Mouse (Mus musculus): ENCODE results near the gene Opn4. TPM values are rescaled to one million over a fixed set of nuclear protein-coding genes. Genes with fewer than 3 reads are reported as not detected.

Gene Opn4
- polyA plus RNA-seq, 1 experiment from 2014 or later, result not detected

DNA sequence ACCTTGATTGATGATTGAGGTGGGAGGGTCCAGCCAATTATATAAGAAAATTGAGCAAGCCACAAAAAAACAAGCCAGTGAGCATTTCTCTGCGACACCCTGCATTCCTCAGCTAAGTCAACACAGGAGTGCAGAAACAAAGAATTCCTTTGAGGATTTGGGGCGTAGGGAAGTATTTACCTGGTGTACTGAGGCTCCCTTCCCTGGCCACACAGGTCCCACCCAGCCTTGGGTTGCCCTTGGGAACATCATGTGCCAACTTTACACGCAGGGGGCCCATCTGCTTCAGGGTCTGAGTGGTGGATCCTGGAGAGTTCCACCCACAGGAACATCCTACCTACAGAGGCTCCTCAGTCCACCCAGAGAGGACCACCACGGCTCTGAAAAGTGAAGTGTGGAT lies 15.7 kb upstream of the Opn4 start:
- H3K36me3 ChIP-seq, result no peaks in the 10 kb centered on the region
- WGBS, result 41% methylated on average over 4 of the region's 4 CpGs
- no peak overlapping the region for H3K4me3 ChIP-seq
- H3K4me2 ChIP-seq (replicated peaks), result no peak overlapping the region
- ATAC-seq (ENCODE audit: low FRiP score, low read depth), result no peak
- H3K9me3 ChIP-seq, result no peaks in the 10 kb centered on the region
- H3K4me1 ChIP-seq, result peaks cover 11% of the 10 kb centered on the region
- H3K9ac ChIP-seq, result no peak overlapping the region
- peaks cover 44% of the 10 kb centered on the region for H3K27me3 ChIP-seq
- H3K27ac ChIP-seq, result no peak overlapping the region

DNA sequence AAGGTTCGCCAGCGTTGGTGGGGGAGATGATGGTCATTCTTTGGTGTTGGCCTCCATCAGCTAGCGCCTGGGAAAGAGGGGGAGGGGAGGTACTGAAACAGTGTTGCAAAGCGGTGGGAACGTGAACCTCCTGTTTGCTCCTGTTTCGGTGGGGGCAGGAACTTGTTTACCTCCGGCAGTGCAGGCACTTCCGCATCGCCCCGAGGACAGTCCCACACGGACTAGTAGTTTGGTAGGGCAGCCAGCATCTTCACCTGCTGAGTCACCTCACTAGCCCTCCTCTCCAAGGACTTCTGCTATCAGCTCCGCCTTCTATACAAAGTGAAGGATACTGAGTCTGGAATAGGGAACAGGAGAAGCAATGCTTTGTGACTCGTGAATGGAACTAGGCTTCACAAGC lies 15.1 kb upstream of the Opn4 start:
- Histone ChIP-seq H3K36me3 (no peaks in the 10 kb centered on the region), H3K27ac (no peak overlapping the region), H3K9me3 (no peaks in the 10 kb centered on the region), H3K4me3 (peak overlapping the region; percentile 26), H3K4me2 (replicated peaks) (peak overlapping the region; percentile 55), H3K27me3 (peaks cover 44% of the 10 kb centered on the region), H3K9ac (no peak overlapping the region), H3K4me1 (peaks cover 11% of the 10 kb centered on the region)
- no peak for ATAC-seq (ENCODE audit: low FRiP score, low read depth)
- WGBS, result 3% methylated on average over 13 of the region's 13 CpGs

DNA sequence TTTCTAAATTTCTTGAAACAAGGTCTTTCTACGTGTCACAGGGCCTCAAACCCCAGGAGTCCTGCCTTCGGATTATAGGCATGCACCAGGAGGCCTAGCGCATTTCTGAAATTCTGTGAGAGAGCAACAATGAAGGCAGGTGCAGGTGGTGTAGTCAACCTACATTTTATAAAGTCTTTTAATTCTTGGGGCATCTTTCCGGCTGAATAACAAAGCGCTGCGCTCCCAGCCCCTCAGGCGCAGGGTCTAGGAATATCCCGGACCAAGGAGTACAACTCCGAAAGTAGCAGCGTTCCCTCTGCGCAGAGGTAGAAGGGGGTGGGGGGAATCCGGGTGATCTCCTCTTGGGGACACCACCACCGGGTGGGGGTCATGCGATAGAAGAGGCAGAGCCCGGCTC lies 14.6 kb upstream of the Opn4 start:
- H3K9ac ChIP-seq, result no peak overlapping the region
- no peak; the same call in 1 of the 2 replicates for ATAC-seq (ENCODE audit: low FRiP score, low read depth)
- no peak overlapping the region for H3K27ac ChIP-seq
- H3K4me3 ChIP-seq, result peak overlapping the region; percentile 26
- H3K27me3 ChIP-seq, result peaks cover 45% of the 10 kb centered on the region
- H3K4me1 ChIP-seq, result peaks cover 11% of the 10 kb centered on the region
- no peaks in the 10 kb centered on the region for H3K9me3 ChIP-seq
- peak overlapping the region; percentile 55 for H3K4me2 ChIP-seq (replicated peaks)
- 7% methylated on average over 15 of the region's 15 CpGs for WGBS
- no peaks in the 10 kb centered on the region for H3K36me3 ChIP-seq

DNA sequence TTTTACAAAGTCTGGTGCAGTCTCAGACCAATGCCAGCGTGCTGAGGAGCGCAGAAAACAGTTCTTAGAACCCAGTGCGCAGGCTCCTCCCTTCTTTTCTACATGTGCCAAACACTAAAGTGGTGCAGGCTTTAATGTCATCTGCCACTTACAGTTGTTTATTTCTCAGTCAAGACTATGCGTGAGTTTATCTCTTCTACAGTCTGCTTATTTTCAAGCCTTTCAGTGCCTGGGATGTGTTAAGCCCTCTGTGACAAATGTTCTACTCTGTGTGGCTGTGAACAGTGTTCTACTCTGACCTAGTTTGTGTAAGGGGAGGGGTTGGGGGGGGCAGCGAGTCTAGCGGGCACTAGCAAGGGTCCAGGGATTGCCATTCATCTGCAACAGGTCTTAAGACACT lies 13.6 kb upstream of the Opn4 start:
- no peak overlapping the region for H3K27ac ChIP-seq
- no peaks in the 10 kb centered on the region for H3K9me3 ChIP-seq
- no peak overlapping the region for H3K4me3 ChIP-seq
- H3K9ac ChIP-seq, result no peak overlapping the region
- H3K27me3 ChIP-seq, result peaks cover 49% of the 10 kb centered on the region
- peaks cover 11% of the 10 kb centered on the region for H3K4me1 ChIP-seq
- no peak overlapping the region for H3K4me2 ChIP-seq (replicated peaks)
- ATAC-seq (ENCODE audit: low FRiP score, low read depth), result no peak
- WGBS, result 52% methylated on average over 6 of the region's 6 CpGs
- no peaks in the 10 kb centered on the region for H3K36me3 ChIP-seq

DNA sequence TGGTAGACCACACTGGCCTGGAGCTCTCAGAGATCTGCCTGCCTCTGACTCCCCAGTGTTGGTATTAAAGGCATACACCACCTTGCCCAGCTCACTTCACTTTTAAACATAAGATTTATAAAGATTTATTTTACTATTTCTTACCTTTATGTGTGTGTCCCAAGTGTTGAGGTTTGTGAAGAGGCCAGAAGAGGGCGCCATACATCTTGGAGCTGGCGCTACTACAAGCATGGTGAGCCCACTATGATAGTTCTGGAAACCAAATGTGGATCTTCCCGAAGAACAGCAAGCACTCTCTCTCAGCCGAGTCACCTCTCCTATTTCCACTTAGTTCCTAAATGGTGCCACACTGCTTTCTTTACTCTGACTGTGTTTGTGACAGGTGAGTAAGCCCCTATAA lies 12.3 kb upstream of the Opn4 start:
- no peak for ATAC-seq (ENCODE audit: low FRiP score, low read depth)
- whole genome bisulfite sequencing, result 36% methylated on average over 4 of the region's 4 CpGs
- H3K4me2 ChIP-seq (replicated peaks), result no peak overlapping the region

DNA sequence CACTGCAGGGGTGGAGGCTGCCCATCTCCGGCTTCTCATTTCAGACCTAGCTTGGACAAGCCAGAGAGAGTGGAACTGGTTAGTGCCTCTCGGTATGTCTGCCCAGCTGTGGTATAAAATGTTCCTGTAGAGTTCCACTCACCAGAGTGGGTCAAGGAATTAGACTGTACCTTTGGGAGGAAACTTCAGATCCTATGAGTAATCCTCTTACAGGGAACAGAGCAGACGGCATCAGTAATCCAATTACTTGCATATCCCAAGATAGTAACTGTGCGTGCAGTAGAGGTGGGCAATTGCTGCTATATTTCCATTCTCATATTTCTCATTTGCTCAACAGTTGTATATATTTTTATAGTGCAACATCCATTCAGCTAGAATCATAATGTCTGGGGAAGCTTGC lies 11.6 kb upstream of the Opn4 start:
- no peak overlapping the region for H3K9ac ChIP-seq
- H3K4me3 ChIP-seq, result no peak overlapping the region
- no peaks in the 10 kb centered on the region for H3K36me3 ChIP-seq
- WGBS, result 82% methylated on average over 4 of the region's 4 CpGs
- peaks cover 51% of the 10 kb centered on the region for H3K27me3 ChIP-seq
- H3K4me2 ChIP-seq (replicated peaks), result no peak overlapping the region
- H3K9me3 ChIP-seq, result no peaks in the 10 kb centered on the region
- H3K27ac ChIP-seq, result no peak overlapping the region
- peaks cover 11% of the 10 kb centered on the region for H3K4me1 ChIP-seq
- no peak for ATAC-seq (ENCODE audit: low FRiP score, low read depth)

More for the DNA sequence above, 12.3 kb upstream of the Opn4 start:
- H3K36me3 ChIP-seq, result no peaks in the 10 kb centered on the region
- H3K9ac ChIP-seq, result no peak overlapping the region
- H3K27ac ChIP-seq, result no peak overlapping the region
- peaks cover 51% of the 10 kb centered on the region for H3K27me3 ChIP-seq
- peaks cover 11% of the 10 kb centered on the region for H3K4me1 ChIP-seq
- no peaks in the 10 kb centered on the region for H3K9me3 ChIP-seq
- H3K4me3 ChIP-seq, result no peak overlapping the region

DNA sequence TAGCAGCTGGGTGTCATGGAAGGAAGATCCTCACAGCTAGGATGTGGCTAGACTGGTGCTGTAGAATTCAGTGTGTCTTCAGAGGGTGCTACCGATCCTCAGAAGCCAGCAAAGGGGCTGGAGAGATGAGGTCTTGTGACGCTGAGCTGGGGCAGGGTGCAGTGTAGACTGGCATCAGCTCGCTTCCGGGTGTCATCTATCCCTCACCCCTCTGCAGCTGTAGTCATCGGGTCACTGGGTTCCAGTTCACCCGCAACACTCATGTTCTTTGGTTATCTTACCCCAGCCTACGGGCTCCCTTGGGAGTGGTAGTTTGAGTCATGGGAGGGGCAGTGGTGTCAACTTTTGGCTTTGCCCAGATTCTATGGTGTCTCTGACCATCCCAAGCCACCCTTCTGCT lies 2.0 kb upstream of the Opn4 start:
- ATAC-seq (ENCODE audit: low FRiP score, low read depth), result no peak
- Histone ChIP-seq H3K4me1 (no peaks in the 10 kb centered on the region), H3K4me3 (no peak overlapping the region), H3K9me3 (no peaks in the 10 kb centered on the region), H3K27me3 (no peaks in the 10 kb centered on the region), H3K27ac (no peak overlapping the region), H3K9ac (no peak overlapping the region), H3K4me2 (replicated peaks) (no peak overlapping the region), H3K36me3 (no peaks in the 10 kb centered on the region)
- WGBS, result 95% methylated on average over 7 of the region's 7 CpGs

DNA sequence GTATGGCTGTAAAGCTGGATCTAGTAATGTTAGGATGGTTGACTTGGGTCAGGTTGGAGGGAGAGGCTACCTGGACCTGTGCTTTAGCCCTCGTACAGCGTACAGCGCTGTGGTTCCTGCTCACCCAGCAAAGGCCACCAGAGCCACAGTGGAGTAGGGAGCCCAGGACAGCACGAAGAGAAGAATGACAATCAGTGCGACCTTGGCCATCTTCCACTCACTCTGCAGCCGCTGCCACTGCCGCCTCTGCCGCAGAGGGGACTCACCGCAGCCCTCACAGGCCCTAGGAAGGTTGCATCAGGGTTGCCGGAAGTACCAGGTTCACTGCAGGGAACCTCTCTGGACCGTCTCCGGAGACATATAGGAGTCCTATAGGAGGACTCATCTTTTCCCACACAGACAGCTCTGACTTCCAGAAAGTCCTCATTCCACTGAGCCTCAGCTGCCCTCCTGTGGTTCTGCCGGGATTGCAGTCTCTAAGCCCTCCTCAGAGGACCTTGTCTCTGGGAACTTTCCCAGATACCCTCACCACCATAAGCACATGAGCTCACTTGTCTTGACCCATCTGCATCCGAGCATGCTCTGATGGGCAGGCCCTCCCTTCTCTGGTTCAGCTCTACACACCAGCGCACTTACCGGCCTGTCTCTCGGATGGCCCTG lies 4.2 kb downstream of the Opn4 start:
- ATAC-seq (ENCODE audit: low FRiP score, low read depth), result no peak
- Histone ChIP-seq H3K27me3 (no peaks in the 10 kb centered on the region), H3K27ac (no peak overlapping the region), H3K36me3 (no peaks in the 10 kb centered on the region), H3K9me3 (no peaks in the 10 kb centered on the region), H3K4me3 (no peak overlapping the region), H3K4me1 (peaks cover 6% of the 10 kb centered on the region; the same call in 1 of the 2 replicates), H3K4me2 (replicated peaks) (no peak overlapping the region), H3K9ac (no peak overlapping the region)
- 82% methylated on average over 17 of the region's 17 CpGs for WGBS

DNA sequence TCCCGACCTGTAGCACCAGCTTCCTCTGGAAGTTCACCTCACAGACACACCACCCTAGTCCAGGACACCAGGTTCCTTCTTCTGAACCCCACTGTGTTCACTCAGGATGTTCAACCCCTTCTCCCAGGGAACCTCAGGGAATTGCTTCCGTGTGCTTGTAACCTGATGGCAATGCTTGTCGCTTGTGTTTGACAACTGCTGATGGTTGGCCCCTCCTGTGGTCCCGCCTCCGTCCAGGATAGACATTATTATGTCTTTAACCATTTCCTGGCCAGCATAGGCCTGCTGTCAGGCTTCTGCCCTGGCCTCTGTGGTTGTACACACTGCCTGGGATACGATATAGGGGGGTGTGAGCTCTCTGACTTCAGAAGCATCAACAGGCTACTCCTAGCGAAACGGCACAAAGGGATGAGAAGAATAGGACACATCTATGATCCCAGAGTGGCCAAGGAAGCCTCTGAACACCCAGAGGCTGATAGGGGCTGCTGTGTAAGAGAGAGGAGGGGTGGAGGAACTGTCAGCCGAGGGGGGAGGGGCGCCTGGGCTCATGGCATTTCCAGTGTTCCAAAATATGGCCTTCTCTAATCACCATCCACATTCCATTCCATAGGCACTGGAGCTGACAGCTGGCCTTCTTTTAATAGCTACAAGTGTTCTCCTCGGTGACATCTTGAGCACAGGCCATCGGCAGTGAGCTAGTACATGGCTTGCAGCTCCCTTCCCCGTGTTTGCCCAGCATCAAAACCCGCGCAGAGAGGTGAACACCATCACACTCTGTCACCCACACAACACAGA lies 8.0 kb downstream of the Opn4 start:
- peak; percentile 28; the same call in 1 of the 2 replicates for ATAC-seq (ENCODE audit: low FRiP score, low read depth)

DNA sequence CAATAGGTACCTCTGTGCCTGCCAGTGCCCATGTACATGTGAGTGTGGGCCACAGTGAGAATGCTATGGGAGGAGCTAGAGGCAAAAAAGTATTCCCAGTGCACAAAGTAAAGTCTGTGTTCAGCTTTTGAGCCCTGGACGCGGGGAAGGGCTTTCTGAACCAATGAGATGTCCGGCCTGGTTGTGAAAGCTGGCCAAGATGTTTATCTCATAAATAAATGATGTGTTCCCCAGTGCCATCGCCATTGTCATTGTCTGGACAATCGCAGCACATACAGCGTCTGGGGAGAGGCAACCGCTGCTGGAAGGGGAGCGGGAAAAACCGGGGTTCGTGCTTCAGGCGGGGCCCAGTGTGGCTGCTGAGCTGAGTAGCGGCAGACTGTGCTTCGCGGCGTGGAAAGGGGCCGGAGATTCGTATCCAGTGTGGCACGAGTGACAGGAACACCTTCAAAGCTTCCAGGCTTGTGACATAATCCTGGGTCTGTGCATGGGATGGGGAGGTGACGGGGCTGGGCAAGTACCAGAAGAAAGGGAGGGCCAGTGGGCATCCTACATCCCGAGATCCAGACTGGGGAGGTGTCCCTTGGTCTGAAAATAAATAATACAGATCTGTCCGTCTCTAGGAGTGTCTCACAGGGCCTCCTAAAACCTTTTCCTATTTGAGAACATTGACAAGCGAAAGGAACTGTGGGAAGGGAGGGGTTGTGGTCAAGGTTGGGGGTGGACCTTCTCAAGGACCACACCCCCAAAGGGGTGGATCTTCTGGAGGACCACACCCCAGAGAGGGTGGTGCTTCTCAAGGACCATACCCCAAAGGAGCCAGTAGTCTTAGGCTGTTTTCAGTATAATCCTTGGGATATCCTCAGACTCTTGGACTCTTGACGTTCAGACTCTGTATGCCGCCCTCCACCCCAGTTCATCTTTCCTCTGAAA lies 8.9 kb downstream of the Opn4 start:
- Histone ChIP-seq H3K4me3 (no peak overlapping the region), H3K27ac (no peak overlapping the region), H3K4me2 (replicated peaks) (no peak overlapping the region), H3K9me3 (no peaks in the 10 kb centered on the region), H3K4me1 (peaks cover 6% of the 10 kb centered on the region; the same call in 1 of the 2 replicates), H3K27me3 (no peaks in the 10 kb centered on the region), H3K9ac (no peak overlapping the region), H3K36me3 (no peaks in the 10 kb centered on the region)
- 67% methylated on average over 24 of the region's 24 CpGs for WGBS
- ATAC-seq (ENCODE audit: low FRiP score, low read depth), result no peak

More for the DNA sequence above, 8.0 kb downstream of the Opn4 start:
- H3K4me1 ChIP-seq, result peaks cover 6% of the 10 kb centered on the region; the same call in 1 of the 2 replicates
- H3K36me3 ChIP-seq, result no peaks in the 10 kb centered on the region
- no peak overlapping the region for H3K27ac ChIP-seq
- H3K9me3 ChIP-seq, result no peaks in the 10 kb centered on the region
- no peak overlapping the region for H3K9ac ChIP-seq
- no peak overlapping the region for H3K4me3 ChIP-seq
- H3K27me3 ChIP-seq, result no peaks in the 10 kb centered on the region
- 56% methylated on average over 15 of the region's 15 CpGs for WGBS
- H3K4me2 ChIP-seq (replicated peaks), result no peak overlapping the region

DNA sequence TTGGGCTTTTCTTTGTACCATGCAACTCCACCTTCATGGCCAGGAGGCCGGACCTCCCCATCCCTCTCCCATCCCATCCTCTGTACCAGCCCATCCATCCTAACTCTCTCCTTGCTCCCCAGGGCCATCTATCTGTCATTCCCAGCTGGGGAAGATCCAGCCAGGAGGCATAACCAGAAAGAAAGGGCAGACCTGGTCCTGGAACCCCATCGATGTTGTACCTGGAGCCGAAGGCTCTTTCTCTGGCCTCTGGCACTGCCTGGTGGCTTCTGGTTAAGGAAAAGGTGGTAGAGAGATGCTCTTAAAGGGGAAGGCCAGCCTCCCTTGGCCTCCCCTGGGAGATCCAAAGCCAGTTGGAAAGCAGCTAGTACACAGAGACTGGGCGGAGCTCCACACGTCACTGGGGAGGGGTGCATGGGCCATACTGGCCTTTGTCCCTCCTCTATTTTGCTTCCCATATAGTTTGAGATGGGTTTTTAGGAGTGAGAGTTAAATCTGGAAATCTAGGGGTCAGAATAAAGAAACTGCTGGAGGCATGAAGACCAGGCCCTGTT lies 9.8 kb downstream of the Opn4 start:
- peaks cover 6% of the 10 kb centered on the region; the same call in 1 of the 2 replicates for H3K4me1 ChIP-seq
- no peak overlapping the region for H3K4me2 ChIP-seq (replicated peaks)
- H3K27me3 ChIP-seq, result no peaks in the 10 kb centered on the region
- WGBS, result 85% methylated on average over 5 of the region's 5 CpGs
- H3K9me3 ChIP-seq, result no peaks in the 10 kb centered on the region
- no peak overlapping the region for H3K4me3 ChIP-seq
- H3K36me3 ChIP-seq, result no peaks in the 10 kb centered on the region
- H3K27ac ChIP-seq, result no peak overlapping the region
- no peak overlapping the region for H3K9ac ChIP-seq
- no peak for ATAC-seq (ENCODE audit: low FRiP score, low read depth)

Data from limb, embryonic 13.5 days (tissue).